Mouse (Mus musculus) liver, adult (tissue): ENCODE results near the gene Trpt1.
A peak's percentile ranks its signal among the peaks of the same experiment; 100 is the strongest.

ENCODE experiments used
- GATA4 ChIP-seq: IDR thresholded peaks from 2 replicates; pipeline ENCODE4 v1.6.1; 2014; ENCODE audit warnings: mild to moderate bottlenecking, low read length; ENCODE audit not compliant: insufficient replicate concordance

The Trpt1 gene

GRCm38 (mm10) chr19:6996006-6996405 lies at the start of gene Trpt1, which contains the start of gene Nudt22:
TSS of gene Trpt1 (plus strand) at chr19:6996131.
TSS of gene Nudt22 (minus strand) at chr19:6996117.
- TF ChIP-seq GATA4 = no peak

GRCm38 (mm10) chr19:6947742-6948141 lies 48.2 kb upstream of the Trpt1 start:
- no peak for TF ChIP-seq GATA4

- no peak for TF ChIP-seq GATA4
Observed at GRCm38 (mm10) chr19:6948186-6948585, 47.7 kb upstream of the Trpt1 start.

- TF ChIP-seq GATA4 = no peak
Observed at GRCm38 (mm10) chr19:6949532-6949931, 46.4 kb upstream of the Trpt1 start.

- no peak for TF ChIP-seq GATA4
Observed at GRCm38 (mm10) chr19:6949951-6950350, 46.0 kb upstream of the Trpt1 start.

- TF ChIP-seq GATA4 = no peak
Observed at GRCm38 (mm10) chr19:6950613-6951153, 45.2 kb upstream of the Trpt1 start.

GRCm38 (mm10) chr19:6951381-6951968 lies 44.5 kb upstream of the Trpt1 start:
- no peak; the same call in 1 of the 2 replicates for TF ChIP-seq GATA4

- 0 out of 2 replicates have a peak, but pooled peaks have one; percentile 34 for TF ChIP-seq GATA4
Observed at GRCm38 (mm10) chr19:6951994-6952711, 43.8 kb upstream of the Trpt1 start.

- TF ChIP-seq GATA4 = peak; percentile 98
Observed at GRCm38 (mm10) chr19:6952712-6953037, 43.3 kb upstream of the Trpt1 start.

GRCm38 (mm10) chr19:6954046-6954445 lies 41.9 kb upstream of the Trpt1 start:
- no peak for TF ChIP-seq GATA4

GRCm38 (mm10) chr19:6955424-6955823 lies 40.5 kb upstream of the Trpt1 start:
- no peak for TF ChIP-seq GATA4

GRCm38 (mm10) chr19:6956461-6956860 lies 39.5 kb upstream of the Trpt1 start:
- no peak for TF ChIP-seq GATA4

GRCm38 (mm10) chr19:6968491-6969271 lies 27.2 kb upstream of the Trpt1 start:
- TF ChIP-seq GATA4 = no peak

- TF ChIP-seq GATA4 = no peak
Observed at GRCm38 (mm10) chr19:6969291-6969664, 26.7 kb upstream of the Trpt1 start.

- TF ChIP-seq GATA4 = no peak
Observed at GRCm38 (mm10) chr19:6969665-6970381, 26.1 kb upstream of the Trpt1 start.
